Mouse (Mus musculus) natural killer cell, adult 2 months (primary cell): ENCODE measurements around the gene Cd209d.
"Not testable (repeated sequence)": the region's sequence is repeated elsewhere in the genome, so short reads cannot be mapped to it uniquely, and the experiment has no call there.

Source experiments
- DNase-seq, 2 experiments: peaks; one replicate each; pipeline ENCODE4 v3.0.0; 2022; ENCODE audit warnings: low spot score in 2 of 2

Cd209d gene

DNA sequence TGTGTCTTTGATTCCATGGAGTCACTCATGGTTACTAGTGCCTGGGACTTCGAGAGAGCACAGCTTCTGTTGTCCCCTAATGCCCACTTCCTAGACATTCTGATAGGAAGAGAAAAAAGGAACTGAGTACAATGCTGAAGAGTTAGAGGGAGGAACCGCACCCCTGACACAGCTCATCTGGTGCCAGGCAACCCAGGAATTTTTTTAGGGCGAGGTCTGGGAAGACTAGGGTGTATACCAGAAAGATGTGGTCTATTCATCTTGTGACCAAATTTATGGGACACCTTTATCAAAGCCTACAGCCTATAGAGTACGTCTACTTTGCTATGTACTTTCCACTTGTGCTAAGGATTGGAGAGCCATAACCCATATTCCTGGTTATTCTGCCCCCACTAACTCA lies at the start of gene Cd209d:
Cd209d (minus strand) TSS at position 101 of the 400 bp plus-strand sequence.
- DNase-seq = no peak

DNA sequence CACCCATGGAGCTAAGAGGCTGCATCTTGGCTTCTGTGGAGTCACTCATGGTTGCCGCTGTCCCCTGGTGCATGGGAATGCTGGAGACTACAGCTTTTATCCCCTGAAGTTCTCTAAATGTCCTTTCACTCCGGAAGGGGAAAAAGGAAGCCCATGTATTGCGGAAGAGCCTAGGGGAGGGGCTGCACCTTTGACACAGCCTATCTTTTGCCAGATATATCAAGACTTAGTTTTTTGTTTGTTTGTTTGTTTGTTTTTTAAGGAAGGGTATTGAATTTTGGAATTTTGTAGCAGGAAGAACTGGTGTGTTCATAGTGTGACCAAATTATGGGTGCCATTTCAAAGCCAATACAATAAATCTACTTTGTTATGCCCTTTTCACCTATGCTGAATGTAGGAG lies 48.4 kb upstream of the Cd209d start, which contains the start of gene Cd209b:
Cd209b (minus strand) TSS at position 101 of the 400 bp plus-strand sequence.
- DNase-seq = no peak

DNA sequence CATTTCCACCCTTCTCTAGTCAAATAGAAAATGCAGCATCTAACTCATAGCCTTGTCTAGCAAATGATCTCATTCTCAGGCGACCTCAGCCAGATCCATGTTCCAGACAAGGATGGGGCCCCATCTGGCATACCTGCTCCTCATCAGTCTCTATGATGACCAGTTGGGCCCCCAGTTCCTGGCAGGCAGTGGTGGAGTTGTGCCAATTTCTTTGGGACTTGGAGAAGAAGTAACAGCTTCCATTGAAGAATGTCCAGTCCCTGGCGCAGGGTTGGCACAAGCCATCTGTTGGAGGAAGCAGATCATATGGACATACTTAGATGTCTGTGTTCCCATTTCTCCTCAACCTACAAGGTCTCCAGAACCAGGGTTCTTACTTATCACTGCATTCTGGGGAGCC lies 2.2 kb downstream of the Cd209d start:
- no peak for DNase-seq

DNA sequence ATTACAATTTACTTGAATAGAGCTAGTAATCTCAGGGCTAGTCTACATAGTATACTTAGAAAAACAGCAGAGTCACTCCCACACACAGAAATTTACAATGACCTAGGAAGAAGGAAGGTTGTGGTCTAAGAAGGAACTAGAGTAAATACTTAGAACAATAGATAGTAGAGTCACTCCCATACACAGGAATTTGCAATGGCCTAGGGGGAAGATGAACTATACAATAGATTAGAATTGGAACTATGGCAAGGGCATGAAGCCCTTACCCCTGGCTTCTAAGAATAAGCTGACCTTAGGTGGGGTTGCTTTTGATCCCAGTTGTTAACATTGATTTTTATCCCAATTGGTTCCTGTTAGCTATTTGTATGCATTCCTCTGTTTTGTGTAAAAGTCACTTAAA lies 15.6 kb downstream of the Cd209d start:
- not testable (repeated sequence) for DNase-seq

DNA sequence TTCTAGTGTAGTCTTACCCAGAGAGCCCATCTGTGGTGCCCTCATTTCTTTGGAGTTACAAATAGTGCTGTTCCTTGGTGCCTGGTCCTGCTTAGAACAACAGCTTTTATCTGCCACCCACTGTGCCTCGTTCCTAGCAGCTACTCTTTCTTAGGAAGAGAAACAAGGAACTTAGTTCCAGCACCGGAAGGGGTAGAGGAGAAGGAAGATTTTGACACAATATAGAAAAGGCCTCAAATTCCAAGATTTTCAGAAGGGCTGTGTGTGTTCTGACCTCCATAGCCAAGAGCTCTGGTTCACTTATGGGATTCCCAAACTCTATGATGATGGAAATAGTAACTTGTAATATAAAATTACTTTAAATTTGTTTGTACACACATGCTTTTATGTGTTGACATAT lies 24.1 kb downstream of the Cd209d start, which contains the start of gene Cd209e:
Cd209e (minus strand) TSS at position 101 of the 400 bp plus-strand sequence.
- no peak for DNase-seq
